Mouse (Mus musculus): ENCODE results near the gene Egfr. TPM values are rescaled to one million over a fixed set of nuclear protein-coding genes. Genes with fewer than 3 reads are reported as not detected.

Gene Egfr
- total RNA-seq (2021) = 6.9 and 7.7 TPM in 2 replicates
- long read RNA-seq, full-length matches to known transcripts = 49 of 90 reads
- long read RNA-seq, partial matches to known transcripts = 33 of 90 reads
- long read RNA-seq, other reads (novel, unspliced or antisense) = 8 of 90 reads

- peak; percentile 57 for DNase-seq
Observed at GRCm38 (mm10) chr11:16752007-16752348, at the start of gene Egfr. TSS of gene Egfr (plus strand) at chr11:16752203.

GRCm38 (mm10) chr11:16703221-16703620, 48.8 kb upstream of the Egfr start:
- DNase-seq = no peak

GRCm38 (mm10) chr11:16735083-16735644, 16.8 kb upstream of the Egfr start:
- no peak for DNase-seq

- DNase-seq = no peak
Observed at GRCm38 (mm10) chr11:16737323-16737722, 14.7 kb upstream of the Egfr start.

- no peak for DNase-seq
Observed at GRCm38 (mm10) chr11:16738691-16739090, 13.3 kb upstream of the Egfr start.

- no peak for DNase-seq
Observed at GRCm38 (mm10) chr11:16739155-16739554, 12.8 kb upstream of the Egfr start.

- DNase-seq = no peak
Observed at GRCm38 (mm10) chr11:16740691-16741611, 11.1 kb upstream of the Egfr start.

GRCm38 (mm10) chr11:16742251-16742650, 9.8 kb upstream of the Egfr start:
- no peak for DNase-seq

- DNase-seq = no peak
Observed at GRCm38 (mm10) chr11:16742821-16743220, 9.2 kb upstream of the Egfr start.

- DNase-seq = no peak
Observed at GRCm38 (mm10) chr11:16751457-16751982, 483 bp upstream of the Egfr start.

- peak; percentile 12 for DNase-seq
Observed at GRCm38 (mm10) chr11:16752349-16753153, 548 bp downstream of the Egfr start.

GRCm38 (mm10) chr11:16753154-16754040, 1.4 kb downstream of the Egfr start:
- no peak for DNase-seq

- DNase-seq = no peak
Observed at GRCm38 (mm10) chr11:16759930-16760329, 7.9 kb downstream of the Egfr start.

- DNase-seq = no peak
Observed at GRCm38 (mm10) chr11:16761184-16761583, 9.2 kb downstream of the Egfr start.

GRCm38 (mm10) chr11:16766038-16766815, 14.2 kb downstream of the Egfr start:
- no peak for DNase-seq

GRCm38 (mm10) chr11:16767984-16768383, 16.0 kb downstream of the Egfr start:
- no peak for DNase-seq

GRCm38 (mm10) chr11:16769276-16769675, 17.3 kb downstream of the Egfr start:
- DNase-seq = no peak

GRCm38 (mm10) chr11:16769709-16770303, 17.8 kb downstream of the Egfr start:
- no peak for DNase-seq

- DNase-seq = no peak
Observed at GRCm38 (mm10) chr11:16770966-16771365, 19.0 kb downstream of the Egfr start.

- no peak for DNase-seq
Observed at GRCm38 (mm10) chr11:16772717-16773116, 20.7 kb downstream of the Egfr start.

All from adrenal gland, postnatal 25 days (tissue).